Mouse (Mus musculus): ENCODE results near the gene Gm13283. TPM values are rescaled to one million over a fixed set of nuclear protein-coding genes. Genes with fewer than 3 reads are reported as not detected.
"Not testable (repeated sequence)": the region's sequence is repeated elsewhere in the genome, so short reads cannot be mapped to it uniquely, and the experiment has no call there.

Gm13283 gene
- polyA plus RNA-seq, 1 experiment from 2014 or later = 0.45 TPM

DNA sequence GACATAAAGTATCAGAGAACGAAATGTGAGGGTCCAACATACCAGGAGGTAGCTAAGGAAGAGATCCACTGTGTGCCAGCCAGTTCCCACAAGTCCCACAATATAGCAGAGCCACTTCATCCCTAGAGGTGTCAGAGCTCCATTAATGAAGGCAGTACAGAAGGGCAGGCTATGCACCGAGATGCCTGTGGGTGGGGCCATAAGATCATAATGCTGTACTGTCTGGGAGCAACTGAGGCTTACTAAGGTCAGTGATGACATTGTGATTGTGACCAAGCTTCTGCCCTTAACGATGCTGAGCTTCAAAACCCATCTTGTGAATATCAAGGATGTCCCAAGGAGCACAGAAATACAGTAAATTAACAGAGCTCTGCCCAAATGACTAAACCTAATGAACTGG, 15.7 kb upstream of the Gm13283 start:
- Histone ChIP-seq H3K9me3 (no peaks in the 10 kb centered on the region), H3K4me1 (peaks cover 7% of the 10 kb centered on the region), H3K4me3 (no peak overlapping the region), H3K9ac (no peak overlapping the region), H3K4me2 (replicated peaks) (no peak overlapping the region), H3K36me3 (no peaks in the 10 kb centered on the region), H3K27me3 (no peaks in the 10 kb centered on the region), H3K27ac (no peak overlapping the region)
- 77% methylated on average over 3 of the region's 3 CpGs for WGBS
- ATAC-seq (ENCODE audit: low FRiP score, low read depth) = no peak

DNA sequence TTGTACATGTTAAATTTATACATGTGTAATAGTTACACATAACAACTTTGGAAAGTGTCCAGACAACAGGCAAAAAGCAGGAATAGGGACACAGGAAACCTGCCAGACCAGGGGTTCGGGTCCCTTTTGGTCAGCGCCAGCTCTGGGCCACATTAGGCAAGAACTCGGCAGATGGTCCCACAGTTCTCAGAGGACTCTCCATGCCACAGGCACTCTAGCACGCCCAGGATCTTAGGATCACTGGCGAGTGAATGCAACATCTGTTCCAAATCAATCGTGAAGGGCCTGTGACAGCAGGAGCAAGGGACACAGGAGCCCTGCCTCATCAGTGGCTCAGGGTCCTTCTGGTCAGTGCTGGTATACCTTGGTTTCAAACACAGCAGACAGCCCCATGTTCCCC, 10.0 kb upstream of the Gm13283 start:
- H3K9ac ChIP-seq = no peak overlapping the region; the same call in 1 of the 2 replicates
- WGBS = 21% methylated on average over 6 of the region's 6 CpGs
- H3K27ac ChIP-seq = no peak overlapping the region
- H3K4me3 ChIP-seq = no peak overlapping the region
- H3K4me2 ChIP-seq (replicated peaks) = no peak overlapping the region
- H3K4me1 ChIP-seq = peaks cover 7% of the 10 kb centered on the region
- no peak for ATAC-seq (ENCODE audit: low FRiP score, low read depth)
- no peaks in the 10 kb centered on the region for H3K27me3 ChIP-seq
- H3K36me3 ChIP-seq = no peaks in the 10 kb centered on the region
- H3K9me3 ChIP-seq = no peaks in the 10 kb centered on the region

DNA sequence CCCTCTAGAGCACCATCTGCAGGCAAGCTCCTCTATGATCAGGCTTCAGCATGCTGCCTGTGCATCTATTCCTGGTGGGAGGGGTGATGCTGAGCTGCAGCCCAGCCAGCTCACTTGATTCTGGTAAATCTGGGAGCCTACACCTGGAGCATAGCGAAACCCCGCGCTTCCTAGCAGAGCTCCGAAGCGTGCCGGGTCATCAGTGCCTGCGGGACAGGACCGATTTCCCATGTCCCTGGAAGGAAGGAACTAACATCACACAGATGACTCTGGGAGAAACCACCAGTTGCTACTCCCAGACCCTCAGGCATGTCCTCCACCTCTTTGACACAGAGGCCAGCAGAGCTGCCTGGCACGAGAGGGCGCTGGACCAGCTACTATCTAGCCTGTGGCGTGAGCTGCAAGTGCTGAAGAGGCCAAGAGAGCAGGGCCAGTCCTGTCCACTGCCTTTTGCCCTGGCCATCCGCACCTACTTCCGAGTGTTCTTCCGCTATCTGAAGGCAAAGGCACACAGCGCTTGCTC, 5.0 kb upstream of the Gm13283 start, which contains the start of gene Gm13271:
TSS of gene Gm13271 (plus strand) at position 51 of the 523 bp plus-strand sequence.
- not testable (repeated sequence) for H3K4me3 ChIP-seq; H3K9me3 ChIP-seq; H3K27ac ChIP-seq; H3K4me1 ChIP-seq; H3K27me3 ChIP-seq; H3K4me2 ChIP-seq (replicated peaks); ATAC-seq (ENCODE audit: low FRiP score, low read depth); H3K9ac ChIP-seq; H3K36me3 ChIP-seq
- WGBS = 79% methylated on average over 15 of the region's 15 CpGs

DNA sequence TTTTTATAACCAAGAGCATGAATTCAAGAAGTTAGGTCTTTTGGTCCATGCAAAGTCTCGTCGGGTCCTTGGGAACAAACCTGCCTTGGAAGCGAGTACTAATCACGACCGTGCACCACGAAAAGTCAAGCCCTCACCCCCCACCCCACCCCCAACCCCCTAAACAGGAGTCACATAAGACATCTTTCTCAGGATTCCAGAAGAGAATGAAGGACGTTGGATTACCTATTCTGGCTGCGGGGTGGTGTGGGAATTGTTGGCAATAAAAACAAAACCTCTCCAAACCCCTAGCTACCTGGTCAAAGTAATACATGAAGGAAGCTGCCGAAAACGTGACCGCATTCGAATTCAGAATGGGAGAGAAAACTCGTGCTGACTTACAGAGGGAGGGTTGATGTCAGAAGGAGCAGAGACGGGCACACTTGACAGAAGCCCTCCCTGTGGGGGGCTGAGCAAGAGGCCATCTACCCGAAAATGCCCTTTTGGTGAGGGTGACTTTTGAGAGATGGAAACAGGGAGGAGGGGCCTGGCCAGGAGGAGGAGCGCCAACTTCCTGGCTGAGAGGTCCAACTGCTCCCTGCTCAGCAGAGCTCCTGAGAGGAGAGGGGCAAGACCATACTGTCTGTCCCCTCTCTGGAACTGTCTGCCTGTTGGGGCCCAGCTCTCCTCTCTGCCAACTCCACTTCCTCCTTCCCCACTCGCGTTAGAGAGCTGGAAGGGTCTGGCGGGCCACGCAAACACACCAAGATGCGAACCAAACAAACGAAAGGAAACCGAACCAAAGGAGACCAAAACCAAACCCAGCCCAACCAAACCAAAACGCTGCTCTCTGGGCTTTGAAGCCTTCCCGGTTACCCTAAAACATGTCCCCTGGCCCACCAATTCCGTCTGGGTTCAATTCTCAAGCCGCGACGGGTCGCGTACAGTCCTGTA, 3.1 kb upstream of the Gm13283 start:
- H3K4me1 ChIP-seq; H3K9me3 ChIP-seq; ATAC-seq (ENCODE audit: low FRiP score, low read depth); H3K27me3 ChIP-seq; H3K36me3 ChIP-seq: not testable (repeated sequence)
- Histone ChIP-seq H3K4me2 (replicated peaks) (peak overlapping the region; percentile 74), H3K27ac (peak overlapping the region; percentile 95), H3K9ac (peak overlapping the region; percentile 75), H3K4me3 (peak overlapping the region; percentile 54)
- 8% methylated on average over 29 of the region's 31 CpGs for WGBS

DNA sequence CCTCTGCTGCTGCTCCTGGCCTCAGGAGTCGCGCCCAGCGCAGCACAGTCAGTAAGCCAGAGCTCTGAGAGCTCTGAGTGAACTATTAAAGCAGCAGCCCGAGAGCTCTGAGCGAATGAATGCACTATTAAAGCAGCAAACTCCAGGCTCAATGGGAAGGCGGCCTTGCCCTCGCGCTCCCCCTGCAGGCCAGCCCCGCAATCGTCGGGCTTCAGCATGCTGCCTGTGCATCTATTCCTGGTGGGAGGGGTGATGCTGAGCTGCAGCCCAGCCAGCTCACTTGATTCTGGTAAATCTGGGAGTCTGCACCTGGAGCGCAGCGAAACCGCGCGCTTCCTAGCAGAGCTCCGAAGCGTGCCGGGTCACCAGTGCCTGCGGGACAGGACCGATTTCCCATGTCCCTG, 2.3 kb upstream of the Gm13283 start:
- not testable (repeated sequence) for H3K9me3 ChIP-seq, H3K36me3 ChIP-seq, H3K4me1 ChIP-seq, H3K27me3 ChIP-seq
- Histone ChIP-seq H3K27ac (peak overlapping the region; percentile 95), H3K9ac (peak overlapping the region; percentile 75), H3K4me2 (replicated peaks) (peak overlapping the region; percentile 74), H3K4me3 (peak overlapping the region; percentile 54)
- WGBS = under 1% methylated on average over 17 of the region's 21 CpGs
- ATAC-seq (ENCODE audit: low FRiP score, low read depth) = peak; percentile 100

DNA sequence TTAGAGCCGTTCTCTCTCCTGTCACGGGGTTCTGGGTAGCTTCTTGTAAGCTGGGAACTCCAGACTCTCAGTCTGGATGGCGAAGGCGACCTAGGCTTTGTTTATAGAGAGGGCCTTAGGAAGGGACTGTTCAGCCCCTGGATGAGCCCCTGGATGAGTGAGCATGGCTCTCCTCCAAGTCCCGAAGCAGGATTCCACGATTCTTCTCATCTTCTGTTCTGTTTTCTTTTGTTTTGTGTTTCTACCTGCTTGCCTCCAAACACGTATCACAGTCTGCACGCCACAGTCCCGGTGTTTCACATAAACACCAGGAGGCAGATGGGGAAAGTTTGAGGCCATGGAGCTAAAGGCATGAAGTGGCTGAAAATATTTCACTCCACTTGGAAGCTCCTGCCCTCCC, 1.2 kb upstream of the Gm13283 start:
- H3K27me3 ChIP-seq; H3K27ac ChIP-seq; H3K9me3 ChIP-seq; H3K4me2 ChIP-seq (replicated peaks); H3K36me3 ChIP-seq; H3K4me3 ChIP-seq; ATAC-seq (ENCODE audit: low FRiP score, low read depth); H3K9ac ChIP-seq; H3K4me1 ChIP-seq: not testable (repeated sequence)
- 83% methylated on average over 9 of the region's 9 CpGs for WGBS

DNA sequence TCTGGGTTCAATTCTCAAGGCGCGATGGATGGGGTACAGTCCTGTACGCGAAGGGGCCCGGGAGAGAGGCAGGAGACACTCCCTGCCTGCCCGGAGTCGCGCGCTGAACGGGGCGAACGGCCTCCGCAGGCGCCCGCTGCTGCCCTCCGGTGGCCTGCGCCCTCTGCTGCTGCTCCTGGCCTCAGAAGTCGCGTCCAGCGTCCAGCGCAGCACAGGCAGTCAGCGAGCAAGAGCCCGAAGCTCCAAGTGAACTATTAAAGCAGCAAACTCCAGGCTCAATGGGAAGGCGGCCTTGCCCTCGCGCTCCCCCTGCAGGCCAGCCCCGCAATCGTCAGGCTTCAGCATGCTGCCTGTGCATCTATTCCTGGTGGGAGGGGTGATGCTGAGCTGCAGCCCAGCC, 512 bp downstream of the Gm13283 start:
- H3K27me3 ChIP-seq; H3K9ac ChIP-seq; H3K36me3 ChIP-seq; ATAC-seq (ENCODE audit: low FRiP score, low read depth); H3K4me1 ChIP-seq; H3K9me3 ChIP-seq: not testable (repeated sequence)
- peak overlapping the region; percentile 65 for H3K27ac ChIP-seq
- WGBS = under 1% methylated on average over 23 of the region's 28 CpGs
- H3K4me3 ChIP-seq = peak overlapping the region; percentile 40
- H3K4me2 ChIP-seq (replicated peaks) = peak overlapping the region; percentile 57

DNA sequence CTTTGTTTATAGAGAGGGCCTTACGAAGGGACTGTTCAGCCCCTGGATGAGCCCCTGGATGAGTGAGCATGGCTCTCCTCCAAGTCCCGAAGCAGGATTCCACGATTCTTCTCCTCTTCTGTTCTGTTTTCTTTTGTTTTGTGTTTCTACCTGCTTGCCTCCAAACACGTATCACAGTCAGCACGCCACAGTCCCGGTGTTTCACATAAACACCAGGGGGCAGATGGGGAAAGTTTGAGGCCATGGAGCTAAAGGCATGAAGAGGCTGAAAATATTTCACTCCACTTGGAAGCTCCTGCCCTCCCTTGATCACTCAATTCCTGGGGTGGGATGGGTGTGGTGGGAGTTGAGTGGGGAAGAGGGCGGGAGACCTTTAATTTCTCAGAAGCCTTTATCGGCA, 1.9 kb downstream of the Gm13283 start:
- not testable (repeated sequence) for H3K9ac ChIP-seq; ATAC-seq (ENCODE audit: low FRiP score, low read depth); H3K36me3 ChIP-seq; H3K4me3 ChIP-seq; H3K4me2 ChIP-seq (replicated peaks); H3K9me3 ChIP-seq; H3K4me1 ChIP-seq; H3K27me3 ChIP-seq; H3K27ac ChIP-seq
- WGBS = 63% methylated on average over 6 of the region's 8 CpGs

DNA sequence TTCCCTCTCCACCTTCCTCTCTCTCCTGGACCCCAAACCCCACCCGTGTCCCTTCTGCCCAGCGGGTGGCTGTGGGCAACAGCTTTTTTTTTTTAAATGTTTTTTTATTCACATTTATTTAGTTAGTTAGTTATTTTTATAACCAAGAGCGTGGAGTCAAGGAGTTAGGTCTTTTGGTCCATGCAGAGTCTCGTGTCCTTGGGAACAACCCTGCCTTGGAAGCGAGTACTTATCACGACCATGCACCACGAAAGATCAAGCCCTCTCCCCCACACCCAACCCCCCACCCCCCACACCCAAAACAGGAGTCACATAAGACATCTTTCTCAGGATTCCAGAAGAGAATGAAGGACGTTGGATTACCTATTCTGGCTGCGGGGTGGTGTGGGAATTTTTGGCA, 2.4 kb downstream of the Gm13283 start:
- H3K36me3 ChIP-seq; H3K27me3 ChIP-seq; H3K27ac ChIP-seq; H3K4me3 ChIP-seq; H3K4me1 ChIP-seq; H3K9ac ChIP-seq; H3K9me3 ChIP-seq; ATAC-seq (ENCODE audit: low FRiP score, low read depth): not testable (repeated sequence)
- peak overlapping the region; percentile 54 for H3K4me2 ChIP-seq (replicated peaks)
- WGBS = 49% methylated on average over 9 of the region's 9 CpGs

DNA sequence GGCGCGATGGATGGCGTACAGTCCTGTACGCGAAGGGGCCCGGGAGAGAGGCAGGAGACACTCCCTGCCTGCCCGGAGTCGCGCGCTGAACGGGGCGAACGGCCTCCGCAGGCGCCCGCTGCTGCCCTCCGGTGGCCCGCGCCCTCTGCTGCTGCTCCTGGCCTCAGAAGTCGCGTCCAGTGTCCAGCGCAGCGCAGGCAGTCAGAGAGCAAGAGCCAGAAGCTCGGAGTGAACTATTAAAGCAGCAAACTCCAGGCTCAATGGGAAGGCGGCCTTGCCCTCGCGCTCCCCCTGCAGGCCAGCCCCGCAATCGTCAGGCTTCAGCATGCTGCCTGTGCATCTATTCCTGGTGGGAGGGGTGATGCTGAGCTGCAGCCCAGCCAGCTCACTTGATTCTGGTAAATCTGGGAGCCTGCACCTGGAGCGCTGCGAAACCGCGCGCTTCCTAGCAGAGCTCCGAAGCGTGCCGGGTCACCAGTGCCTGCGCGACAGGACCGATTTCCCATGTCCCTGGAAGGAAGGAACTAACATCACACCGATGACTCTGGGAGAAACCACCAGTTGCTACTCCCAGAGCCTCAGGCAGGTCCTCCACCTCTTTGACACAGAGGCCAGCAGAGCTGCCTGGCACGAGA, 3.6 kb downstream of the Gm13283 start:
- H3K27ac ChIP-seq; H3K9me3 ChIP-seq; H3K36me3 ChIP-seq; H3K4me1 ChIP-seq; H3K27me3 ChIP-seq; ATAC-seq (ENCODE audit: low FRiP score, low read depth): not testable (repeated sequence)
- peak overlapping the region; percentile 43 for H3K4me3 ChIP-seq
- WGBS = 4% methylated on average over 27 of the region's 42 CpGs
- H3K4me2 ChIP-seq (replicated peaks) = peak overlapping the region; percentile 59
- peak overlapping the region; percentile 51; the same call in 1 of the 2 replicates for H3K9ac ChIP-seq

DNA sequence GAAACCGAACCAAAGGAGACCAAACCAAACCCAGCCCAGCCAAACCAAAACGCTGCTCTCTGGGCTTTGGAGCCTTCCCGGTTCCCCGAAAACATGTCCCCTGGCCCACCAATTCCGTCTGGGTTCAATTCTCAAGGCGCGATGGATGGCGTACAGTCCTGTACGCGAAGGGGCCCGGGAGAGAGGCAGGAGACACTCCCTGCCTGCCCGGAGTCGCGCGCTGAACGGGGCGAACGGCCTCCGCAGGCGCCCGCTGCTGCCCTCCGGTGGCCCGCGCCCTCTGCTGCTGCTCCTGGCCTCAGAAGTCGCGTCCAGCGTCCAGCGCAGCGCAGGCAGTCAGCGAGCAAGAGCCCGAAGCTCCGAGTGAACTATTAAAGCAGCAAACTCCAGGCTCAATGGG, 13.6 kb downstream of the Gm13283 start, which contains the start of gene Gm13290:
TSS of gene Gm13290 (plus strand) at position 301 of the 400 bp plus-strand sequence.
- H3K4me2 ChIP-seq (replicated peaks); H3K36me3 ChIP-seq; H3K27me3 ChIP-seq; ATAC-seq (ENCODE audit: low FRiP score, low read depth); H3K9ac ChIP-seq; H3K9me3 ChIP-seq; H3K4me1 ChIP-seq; H3K27ac ChIP-seq; H3K4me3 ChIP-seq: not testable (repeated sequence)
- no CpG with 5 or more reads among the region's 32 CpGs for WGBS

DNA sequence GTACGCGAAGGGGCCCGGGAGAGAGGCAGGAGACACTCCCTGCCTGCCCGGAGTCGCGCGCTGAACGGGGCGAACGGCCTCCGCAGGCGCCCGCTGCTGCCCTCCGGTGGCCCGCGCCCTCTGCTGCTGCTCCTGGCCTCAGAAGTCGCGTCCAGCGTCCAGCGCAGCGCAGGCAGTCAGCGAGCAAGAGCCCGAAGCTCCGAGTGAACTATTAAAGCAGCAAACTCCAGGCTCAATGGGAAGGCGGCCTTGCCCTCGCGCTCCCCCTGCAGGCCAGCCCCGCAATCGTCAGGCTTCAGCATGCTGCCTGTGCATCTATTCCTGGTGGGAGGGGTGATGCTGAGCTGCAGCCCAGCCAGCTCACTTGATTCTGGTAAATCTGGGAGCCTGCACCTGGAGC, 16.7 kb downstream of the Gm13283 start, which contains the start of gene Gm13289:
TSS of gene Gm13289 (plus strand) at position 301 of the 400 bp plus-strand sequence.
- H3K27me3 ChIP-seq; H3K36me3 ChIP-seq; H3K27ac ChIP-seq; ATAC-seq (ENCODE audit: low FRiP score, low read depth); H3K9me3 ChIP-seq; H3K4me1 ChIP-seq; H3K4me2 ChIP-seq (replicated peaks); H3K9ac ChIP-seq; H3K4me3 ChIP-seq: not testable (repeated sequence)
- WGBS = no CpG with 5 or more reads among the region's 29 CpGs
